In the genomic region with DNA sequence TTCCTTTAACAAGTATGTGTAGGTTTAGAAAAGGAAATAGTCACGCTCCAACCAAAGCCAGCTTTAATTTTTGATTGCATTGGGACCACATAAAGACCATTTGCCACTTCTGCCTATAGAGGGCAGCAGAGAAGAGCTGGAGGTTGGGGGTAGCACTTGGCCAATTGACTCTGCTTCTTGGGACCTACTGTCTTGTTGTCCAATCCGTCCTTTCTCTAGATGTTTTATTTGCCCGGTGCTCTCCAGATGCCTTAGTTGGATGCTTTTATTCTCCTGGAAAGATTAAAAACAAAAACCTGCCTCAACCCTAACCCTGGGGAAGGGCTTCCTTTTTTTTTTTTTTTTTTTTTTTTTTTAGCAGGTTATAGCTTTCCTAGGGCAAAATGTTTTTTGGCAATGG, we compare ENCODE assay signal across 8 mouse cellular contexts. TPM values are rescaled to one million over a fixed set of nuclear protein-coding genes. Genes with fewer than 3 reads are reported as not detected.
DNase-seq lines count a peak whose midpoint lies in the region; ATAC-seq lines count a peak whose summit lies in the region.

No protein-coding gene starts in this region.

- no peak for ATAC-seq in liver, embryonic 13.5 days (ENCODE audit: low read depth)
- ATAC-seq in forebrain, embryonic 14.5 days: no peak

- no peaks in the 10 kb centered on the region for H3K36me3 ChIP-seq in liver, embryonic 13.5 days
- no peaks in the 10 kb centered on the region for H3K36me3 ChIP-seq in forebrain, embryonic 14.5 days (ENCODE audit: control insufficient read depth, insufficient read depth, low read length)

- peak; percentile 15 for DNase-seq in gastrocnemius, postnatal 10 days
- no peak for DNase-seq in gastrocnemius, postnatal 25 days
- DNase-seq in A20 (ENCODE audit: low read depth, low spot score): peak; percentile 69
- DNase-seq in R1 (ENCODE audit: low read depth, low spot score): peak; percentile 77
- DNase-seq in liver, embryonic 13.5 days: peak; percentile 15
- peak; percentile 34 for DNase-seq in thymus, postnatal 0 days (ENCODE audit: low spot score)
- no peak for DNase-seq in forebrain, embryonic 14.5 days (ENCODE audit: low spot score)
- no peak for DNase-seq in yolk sac, embryonic 10.5 days (ENCODE audit: low spot score)

- 0 out of 2 replicates have a peak, but pooled peaks cover 2% of the 10 kb centered on the region for H3K27me3 ChIP-seq in liver, embryonic 13.5 days
- no peaks in the 10 kb centered on the region for H3K27me3 ChIP-seq in forebrain, embryonic 14.5 days (replicated peaks; ENCODE audit: control insufficient read depth, insufficient read depth, low read length)

- no peaks in the 10 kb centered on the region for H3K4me1 ChIP-seq in liver, embryonic 13.5 days (replicated peaks)
- H3K4me1 ChIP-seq in forebrain, embryonic 14.5 days (ENCODE audit: control insufficient read depth, insufficient read depth, low read length): no peaks in the 10 kb centered on the region

- H3K9me3 ChIP-seq in liver, embryonic 13.5 days (replicated peaks): no peaks in the 10 kb centered on the region
- no peaks in the 10 kb centered on the region for H3K9me3 ChIP-seq in forebrain, embryonic 14.5 days (replicated peaks; ENCODE audit: control insufficient read depth, low read length)

- no peak overlapping the region for H3K9ac ChIP-seq in liver, embryonic 13.5 days
- no peak overlapping the region for H3K9ac ChIP-seq in forebrain, embryonic 14.5 days (ENCODE audit: low read length)

- no peak overlapping the region for H3K4me3 ChIP-seq in liver, embryonic 13.5 days (replicated peaks)
- H3K4me3 ChIP-seq in forebrain, embryonic 14.5 days (ENCODE audit: low read depth, low read length): no peak overlapping the region

- H3K27ac ChIP-seq in liver, embryonic 13.5 days: no peak overlapping the region
- H3K27ac ChIP-seq in forebrain, embryonic 14.5 days (ENCODE audit: low read depth, low read length): no peak overlapping the region

- WGBS in liver, embryonic 13.5 days (ENCODE audit: insufficient replicate concordance): 52% methylated on average over 3 of the region's 3 CpGs
- 73% methylated on average over 3 of the region's 3 CpGs for WGBS in forebrain, embryonic 14.5 days

- no peak overlapping the region for H3K4me2 ChIP-seq in liver, embryonic 13.5 days
- no peak overlapping the region for H3K4me2 ChIP-seq in forebrain, embryonic 14.5 days (ENCODE audit: low read length)

RNA-seq across cellular contexts. Expression of a gene that starts 11.7 kb away (rescaled TPM):
- total RNA-seq in gastrocnemius, postnatal 10 days (2021): 10 to 100 TPM; 17.5 to 24.1 TPM
- total RNA-seq in gastrocnemius, postnatal 25 days (2021): 10 to 100 TPM; 11.4 to 12.6 TPM
- 1.2 and 1.4 TPM in 2 replicates for polyA plus RNA-seq in liver, embryonic 13.5 days (2015; fragmentation: Nextera tagmentation; extraction: Ambion mirVana)
- polyA plus RNA-seq in thymus, postnatal 0 days (2015; fragmentation: Nextera tagmentation; extraction: Ambion mirVana): 5.4 and 5.6 TPM in 2 replicates
- polyA plus RNA-seq in forebrain, embryonic 14.5 days (2014; fragmentation: Nextera tagmentation; extraction: Ambion mirVana): 10.7 and 13.0 TPM in 2 replicates

RNA-seq across cellular contexts. Expression of a gene that starts 43.6 kb away (rescaled TPM):
- 1 to 10 TPM; 3.5 to 4.2 TPM for total RNA-seq in gastrocnemius, postnatal 10 days (2021)
- total RNA-seq in gastrocnemius, postnatal 25 days (2021): 1 to 10 TPM; 2.7 to 2.8 TPM
- 1.6 and 1.7 TPM in 2 replicates for polyA plus RNA-seq in liver, embryonic 13.5 days (2015; fragmentation: Nextera tagmentation; extraction: Ambion mirVana)
- 3.5 and 4.0 TPM in 2 replicates for polyA plus RNA-seq in thymus, postnatal 0 days (2015; fragmentation: Nextera tagmentation; extraction: Ambion mirVana)
- polyA plus RNA-seq in forebrain, embryonic 14.5 days (2014; fragmentation: Nextera tagmentation; extraction: Ambion mirVana): 4.3 and 6.7 TPM in 2 replicates

RNA-seq across cellular contexts. Expression of a gene that starts 56.9 kb away (rescaled TPM):
- 1 to 10 TPM; 1.9 to 2.0 TPM for total RNA-seq in gastrocnemius, postnatal 10 days (2021)
- under 1 TPM in 1 of 2 experiments, not detected in 1; 0.78 TPM for total RNA-seq in gastrocnemius, postnatal 25 days (2021)
- polyA plus RNA-seq in liver, embryonic 13.5 days (2015; fragmentation: Nextera tagmentation; extraction: Ambion mirVana): not detected in 2 replicates
- polyA plus RNA-seq in thymus, postnatal 0 days (2015; fragmentation: Nextera tagmentation; extraction: Ambion mirVana): 294 and 308 TPM in 2 replicates
- 0.93 and 1.2 TPM in 2 replicates for polyA plus RNA-seq in forebrain, embryonic 14.5 days (2014; fragmentation: Nextera tagmentation; extraction: Ambion mirVana)

Comparison
In these comparisons a context has a peak if more than half of its experiments do, and no peak if none do; other contexts are left out.
1. DNase-seq: peak in gastrocnemius, postnatal 10 days (single experiment), A20 (single experiment), R1 (single experiment), liver, embryonic 13.5 days (single experiment) and thymus, postnatal 0 days (single experiment); none in gastrocnemius, postnatal 25 days (single experiment), forebrain, embryonic 14.5 days (single experiment) and yolk sac, embryonic 10.5 days (single experiment).
2. RNA of a gene that starts 56.9 kb away (polyA plus RNA-seq): 294 to 308 TPM in thymus, postnatal 0 days; 0.93 to 1.2 TPM in forebrain, embryonic 14.5 days and not detected in liver, embryonic 13.5 days; every median in the first group is over 100 times any median in the second.